Mouse (Mus musculus): ENCODE data around the gene Specc1.

DNA sequence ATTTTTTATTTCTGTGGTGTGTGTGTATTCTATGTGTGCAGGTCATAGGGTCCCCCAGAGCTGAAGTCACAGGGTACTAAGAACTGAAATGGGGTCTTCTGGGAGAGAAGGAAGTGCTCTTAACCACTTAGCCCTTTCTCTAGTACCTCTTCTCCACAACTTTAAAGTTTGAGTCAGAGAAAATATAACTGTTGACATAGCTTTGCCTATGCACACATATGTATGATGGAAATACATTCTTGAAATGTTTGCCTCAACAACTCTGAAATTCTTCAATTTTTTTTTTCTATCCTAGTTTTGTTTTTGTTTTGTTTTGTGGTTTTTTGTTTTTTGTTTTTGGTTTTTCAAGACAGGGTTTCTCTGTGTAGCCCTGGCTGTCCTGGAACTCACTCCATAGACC, 48.2 kb upstream of the Specc1 start:
- TF ChIP-seq MAX (IDR thresholded peaks at IDR 0.05; ENCODE audit: low read length) (no peak), KAT2A (IDR thresholded peaks at IDR 0.05; ENCODE audit: insufficient replicate concordance, low read length) (no peak), EP300 (IDR thresholded peaks at IDR 0.05; ENCODE audit: low read length) (no peak)

Data from CH12.LX (cell line).